Mouse (Mus musculus) midbrain, postnatal 0 days (tissue): Measurements from ENCODE around the gene B9d2. TPM values are rescaled to one million over a fixed set of nuclear protein-coding genes. Genes with fewer than 3 reads are reported as not detected.

ENCODE experiments used
- ATAC-seq: fragments of 200-750 bp; cut with Nextera tagmentation; 2 replicates; pipeline ENCODE4 v1.8.0; 2017; ENCODE audit warnings: moderate number of reproducible peaks, mild to moderate bottlenecking, moderate TSS enrichment, moderate library complexity; ENCODE audit not compliant: low FRiP score
- DNase-seq: peaks from one replicate; pipeline ENCODE4 v3.0.0-alpha.2; 2015; ENCODE audit warnings: low spot score
- H3K27ac ChIP-seq: fragments of 300-500 bp; sonication (generic); 2 replicates; pipeline ENCODE4 v1.5.1; 2014; ENCODE audit warnings: low read depth, mild to moderate bottlenecking, low read length, mixed read lengths
- H3K27me3 ChIP-seq: fragments of 300-500 bp; sonication (generic); 2 replicates; pipeline ENCODE4 v1.6.1; 2014; ENCODE audit warnings: low read length, control low read depth, mixed read lengths; ENCODE audit not compliant: insufficient read depth
- H3K36me3 ChIP-seq: fragments of 300-500 bp; sonication (generic); 2 replicates; pipeline ENCODE4 v1.6.1; 2014; ENCODE audit warnings: low read length, control low read depth, mixed read lengths; ENCODE audit not compliant: insufficient read depth
- H3K4me1 ChIP-seq: fragments of 300-500 bp; sonication (generic); 2 replicates; pipeline ENCODE4 v1.6.1; 2014; ENCODE audit warnings: mild to moderate bottlenecking, control low read depth, antibody characterized with exemption, low read length, mixed read lengths; ENCODE audit not compliant: insufficient read depth
- H3K4me2 ChIP-seq: fragments of 300-500 bp; sonication (generic); 2 replicates; pipeline ENCODE4 v1.6.1; 2014; ENCODE audit warnings: low read depth, mild to moderate bottlenecking, low read length, mixed read lengths; ENCODE audit not compliant: poor library complexity, severe bottlenecking
- H3K4me3 ChIP-seq: fragments of 300-500 bp; sonication (generic); 2 replicates; pipeline ENCODE4 v1.5.1; 2014; ENCODE audit warnings: low read depth, mild to moderate bottlenecking, low read length, moderate library complexity
- H3K9ac ChIP-seq: fragments of 300-500 bp; sonication (generic); replicated peaks from 2 replicates; pipeline ENCODE4 v1.6.1; 2014; ENCODE audit warnings: mild to moderate bottlenecking, low read length, moderate library complexity, mixed read lengths; ENCODE audit not compliant: poor library complexity, severe bottlenecking
- H3K9me3 ChIP-seq: fragments of 300-500 bp; sonication (generic); 2 replicates; pipeline ENCODE4 v1.6.1; 2016; ENCODE audit warnings: low read length, control low read depth
- CTCF ChIP-seq: IDR thresholded peaks from 2 replicates; pipeline ENCODE4 v1.5.1; 2016; ENCODE audit warnings: antibody characterized with exemption, mild to moderate bottlenecking
- WGBS: fragments of 180-500 bp; shearing (Covaris S2); extraction: QIAGEN DNeasy Blood & Tissue Kit; methylation state at CpG from one replicate; pipeline ENCODE4 v1.1.7; 2014; 5-methylcytosine and 5-hydroxymethylcytosine counted together
- polyA plus RNA-seq: library from polyadenylated mRNA; unstranded; fragments of >200 nt; fragmentation: Nextera tagmentation; extraction: Ambion mirVana; gene quantifications from 2 replicates; pipeline ENCODE4 v1.2.1, GENCODE M21; 2015
- total RNA-seq: library from RNA; depleted of rRNA; stranded (reverse); fragments of >200 nt; gene quantifications from 2 replicates; pipeline ENCODE4 v1.2.3, GENCODE M21; 2014

The B9d2 gene
- total and polyA plus RNA-seq, 2 experiments from 2014 or later: 32.1 to 58.2 TPM

DNA sequence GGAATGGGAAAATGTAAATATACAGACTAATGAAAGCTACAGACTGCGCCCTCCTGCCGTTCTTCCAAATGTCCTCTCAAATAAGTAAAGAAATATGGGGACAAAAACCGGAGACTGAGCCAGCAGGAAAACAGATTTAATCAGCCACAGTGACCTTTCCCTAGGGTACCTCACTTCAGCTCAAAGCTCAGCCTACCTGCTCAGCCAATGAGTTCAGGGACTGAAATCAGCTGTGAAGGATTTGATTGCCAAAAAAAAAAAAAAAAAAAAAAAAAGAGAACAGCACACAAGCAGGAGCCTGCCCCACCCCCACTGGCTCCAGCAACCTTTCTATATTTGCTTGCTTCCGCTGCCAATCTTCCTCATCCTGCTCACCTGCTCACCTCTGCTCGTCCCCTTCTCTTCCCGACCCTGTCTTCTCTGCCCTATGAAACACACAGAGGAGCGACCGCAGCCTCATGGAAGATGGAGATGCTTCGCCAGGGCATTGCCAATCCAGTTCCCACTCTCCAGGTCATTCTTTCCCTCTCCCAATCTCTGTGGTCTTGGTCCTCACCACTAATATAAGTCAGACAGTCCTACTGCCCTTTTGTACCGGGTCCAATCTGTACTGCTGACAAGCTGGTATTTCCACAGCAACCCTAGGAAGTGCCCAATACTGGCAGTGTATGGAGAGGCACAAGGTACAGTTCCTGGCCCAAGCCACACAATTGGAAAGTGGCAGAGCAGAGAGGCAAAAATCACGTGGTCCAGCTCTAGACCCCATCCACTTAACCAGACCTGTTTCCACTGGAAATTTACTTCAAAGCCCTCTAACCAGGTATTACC is 24.8 kb upstream of the B9d2 start:
- Histone ChIP-seq H3K36me3 (no peaks in the 10 kb centered on the region), H3K27me3 (no peaks in the 10 kb centered on the region), H3K27ac (no peak overlapping the region), H3K9ac (no peak overlapping the region), H3K4me3 (no peak overlapping the region), H3K4me1 (peaks cover 9% of the 10 kb centered on the region; the same call in 1 of the 2 replicates), H3K4me2 (no peak overlapping the region), H3K9me3 (no peaks in the 10 kb centered on the region)
- DNase-seq (no peak), ATAC-seq (no peak)
- WGBS: 74% methylated on average over 11 of the region's 11 CpGs
- no peak for TF ChIP-seq CTCF

DNA sequence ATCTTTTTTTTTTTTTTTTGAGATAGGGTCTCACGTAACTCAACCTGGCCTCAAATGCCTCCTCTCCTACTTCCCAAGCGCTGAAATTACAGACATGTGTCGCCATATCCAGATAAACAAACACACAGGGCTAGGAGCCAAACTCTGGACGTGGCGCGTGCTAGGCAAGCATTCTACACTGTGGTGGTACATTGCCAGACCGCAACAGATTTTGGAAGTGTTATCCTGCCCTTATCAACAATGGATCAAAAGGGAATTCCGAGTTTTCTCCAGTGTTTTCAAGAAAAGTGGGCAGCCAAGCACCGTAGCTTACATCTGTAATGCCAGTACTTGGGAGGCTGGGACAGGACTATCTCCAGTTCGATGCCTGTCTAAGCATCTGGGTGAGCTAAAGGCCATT is 22.8 kb upstream of the B9d2 start:
- ATAC-seq (no peak), DNase-seq (no peak)
- no peak overlapping the region for H3K27ac ChIP-seq
- H3K4me3 ChIP-seq: peak overlapping the region; percentile 70
- H3K9ac ChIP-seq: peak overlapping the region; percentile 73
- H3K9me3 ChIP-seq: no peaks in the 10 kb centered on the region
- TF ChIP-seq CTCF: no peak
- H3K36me3 ChIP-seq: no peaks in the 10 kb centered on the region
- H3K4me2 ChIP-seq: peak overlapping the region; percentile 82
- 37% methylated on average over 10 of the region's 10 CpGs for WGBS
- no peaks in the 10 kb centered on the region for H3K27me3 ChIP-seq
- H3K4me1 ChIP-seq: peaks cover 9% of the 10 kb centered on the region; the same call in 1 of the 2 replicates

DNA sequence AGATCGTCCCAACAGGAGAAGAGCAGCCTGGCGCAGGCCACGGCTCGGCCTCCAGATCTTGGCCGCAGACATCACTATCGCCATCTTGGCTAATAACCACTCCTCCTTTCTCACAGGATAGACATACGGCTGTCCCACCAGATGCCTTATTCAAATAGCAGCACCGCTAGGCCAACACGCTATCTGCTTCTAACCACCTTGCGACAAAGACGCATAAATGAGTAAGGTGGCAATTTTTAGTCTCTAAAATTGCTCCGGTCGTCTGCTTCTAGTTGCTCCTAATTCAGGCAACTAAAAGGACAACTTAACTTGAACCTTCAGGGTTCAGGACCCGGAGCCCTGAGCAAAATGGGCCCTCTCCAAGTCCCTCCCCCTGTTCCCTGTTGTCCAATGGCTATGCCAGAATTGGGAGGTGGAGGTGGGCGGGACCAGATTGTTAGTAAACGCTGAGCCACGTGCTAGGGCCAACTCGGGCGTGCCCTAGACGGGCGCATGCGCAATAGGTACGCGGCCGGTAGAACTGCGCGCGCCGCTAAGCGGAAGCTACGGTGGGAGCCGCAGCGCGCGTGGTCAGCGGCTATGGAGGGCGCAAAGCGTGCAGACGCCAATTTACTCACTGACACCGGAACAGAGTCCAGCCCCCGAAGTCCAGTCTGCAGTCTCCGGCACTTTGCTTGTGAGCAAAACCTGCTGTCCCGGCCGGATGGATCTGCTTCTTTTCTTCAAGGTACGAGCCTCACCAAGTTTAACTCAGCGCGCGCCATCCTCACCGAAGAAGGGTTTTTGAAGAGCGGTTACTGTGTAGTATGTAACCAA is 21.7 kb upstream of the B9d2 start, which contains the start of the genes Bckdha and Exosc5:
TSS of gene Bckdha (minus strand) at position 325 of the 816 bp plus-strand sequence.
TSS of gene Exosc5 (plus strand) at position 508 of the 816 bp plus-strand sequence.
- ATAC-seq (peak; percentile 99), DNase-seq (peak; percentile 100)
- H3K9ac ChIP-seq: peak within 1 kb of the TSS; percentile 73
- no peaks in the 10 kb centered on the region for H3K36me3 ChIP-seq
- H3K27ac ChIP-seq: peak within 1 kb of the TSS; percentile 75
- no peaks in the 10 kb centered on the region for H3K9me3 ChIP-seq
- TF ChIP-seq CTCF: no peak
- H3K4me3 ChIP-seq: peak within 1 kb of the TSS; percentile 70
- WGBS: under 1% methylated on average over 46 of the region's 50 CpGs
- peak within 1 kb of the TSS; percentile 82 for H3K4me2 ChIP-seq
- no peaks in the 10 kb centered on the region for H3K27me3 ChIP-seq
- H3K4me1 ChIP-seq: peaks cover 9% of the 10 kb centered on the region; the same call in 1 of the 2 replicates

DNA sequence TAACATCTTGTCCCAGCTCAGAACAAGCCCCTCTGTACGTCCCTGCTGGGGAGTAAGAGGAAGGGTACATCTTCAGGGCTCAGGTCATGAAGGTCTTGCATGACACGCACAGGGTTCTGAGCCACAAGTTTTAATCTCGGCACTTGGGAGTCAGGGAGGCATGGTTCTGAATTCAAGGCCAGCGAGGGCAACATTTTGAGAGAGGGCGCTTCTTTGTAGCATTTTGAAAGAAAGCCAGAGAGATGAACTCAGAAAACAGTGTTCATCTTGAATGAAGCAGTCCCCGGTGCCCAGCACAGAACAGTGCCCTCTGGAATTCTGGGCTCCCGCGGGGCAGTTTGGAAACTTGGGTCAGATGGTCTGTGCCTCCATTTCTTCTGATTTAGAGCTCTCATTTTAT is 14.2 kb upstream of the B9d2 start:
- no peak overlapping the region for H3K27ac ChIP-seq
- TF ChIP-seq CTCF: no peak
- H3K4me1 ChIP-seq: no peaks in the 10 kb centered on the region
- peaks cover 39% of the 10 kb centered on the region for H3K36me3 ChIP-seq
- H3K9me3 ChIP-seq: no peaks in the 10 kb centered on the region
- 94% methylated on average over 8 of the region's 8 CpGs for WGBS
- no peak overlapping the region for H3K9ac ChIP-seq
- DNase-seq: no peak
- H3K4me3 ChIP-seq: no peak overlapping the region
- no peak for ATAC-seq
- H3K27me3 ChIP-seq: no peaks in the 10 kb centered on the region
- H3K4me2 ChIP-seq: no peak overlapping the region

DNA sequence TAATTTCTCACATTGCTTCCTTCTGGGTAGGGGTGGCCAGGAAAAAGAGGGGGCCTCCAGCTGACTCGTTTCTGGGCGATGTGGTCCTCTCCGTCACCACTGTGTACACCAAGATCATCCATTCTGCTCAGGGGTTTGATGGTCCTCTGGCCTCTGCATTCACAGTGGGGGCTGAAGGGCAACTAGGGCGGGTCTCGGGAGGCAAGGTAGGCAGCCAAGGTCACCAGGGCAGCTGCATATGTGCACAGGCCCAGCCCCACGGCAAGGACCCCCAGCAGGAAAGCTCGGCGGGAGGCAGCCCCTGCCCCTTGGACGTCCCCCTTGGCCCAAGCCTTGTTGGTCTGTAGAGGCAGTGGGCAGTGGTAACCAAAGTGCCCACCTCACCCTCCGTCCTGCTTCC is 11.4 kb upstream of the B9d2 start:
- DNase-seq: no peak
- no peak overlapping the region for H3K27ac ChIP-seq
- TF ChIP-seq CTCF: no peak
- peaks cover 37% of the 10 kb centered on the region for H3K36me3 ChIP-seq
- no peaks in the 10 kb centered on the region for H3K4me1 ChIP-seq
- no peak overlapping the region for H3K4me2 ChIP-seq
- no peaks in the 10 kb centered on the region for H3K9me3 ChIP-seq
- H3K27me3 ChIP-seq: 0 out of 2 replicates have a peak, but pooled peaks cover 5% of the 10 kb centered on the region
- 88% methylated on average over 10 of the region's 10 CpGs for WGBS
- no peak for ATAC-seq
- no peak overlapping the region for H3K4me3 ChIP-seq
- H3K9ac ChIP-seq: no peak overlapping the region
